Mouse (Mus musculus) intestine, embryonic 16.5 days (tissue): Measurements from ENCODE around the gene Grin1. TPM values are rescaled to one million over a fixed set of nuclear protein-coding genes. Genes with fewer than 3 reads are reported as not detected.
"Not testable (repeated sequence)": the region's sequence is repeated elsewhere in the genome, so short reads cannot be mapped to it uniquely, and the experiment has no call there.

Experiments
- ATAC-seq: fragments of 200-750 bp; cut with Nextera tagmentation; 2 replicates; pipeline ENCODE4 v1.8.0; 2017; ENCODE audit warnings: moderate TSS enrichment, moderate library complexity
- H3K27ac ChIP-seq: fragments of 300-500 bp; sonication (generic); 2 replicates; pipeline ENCODE4 v1.5.1; 2014; ENCODE audit warnings: mild to moderate bottlenecking, low read length
- H3K27me3 ChIP-seq: fragments of 300-500 bp; sonication (generic); replicated peaks from 2 replicates; pipeline ENCODE4 v1.6.1; 2014; ENCODE audit warnings: low read length, control low read depth, mixed read lengths; ENCODE audit not compliant: control insufficient read depth, insufficient read depth
- H3K36me3 ChIP-seq: fragments of 300-500 bp; sonication (generic); 2 replicates; pipeline ENCODE4 v1.6.1; 2014; ENCODE audit warnings: low read length, control low read depth; ENCODE audit not compliant: control insufficient read depth, insufficient read depth
- H3K4me1 ChIP-seq: fragments of 300-500 bp; sonication (generic); 2 replicates; pipeline ENCODE4 v1.6.1; 2014; ENCODE audit warnings: low read length, control low read depth, mixed read lengths; ENCODE audit not compliant: control insufficient read depth, insufficient read depth
- H3K4me2 ChIP-seq: fragments of 300-500 bp; sonication (generic); 2 replicates; pipeline ENCODE4 v1.6.1; 2014; ENCODE audit warnings: low read depth, low read length, control low read depth
- H3K4me3 ChIP-seq: fragments of 300-500 bp; sonication (generic); 2 replicates; pipeline ENCODE4 v1.5.1; 2014; ENCODE audit warnings: mild to moderate bottlenecking, low read length
- H3K9ac ChIP-seq: fragments of 300-500 bp; sonication (generic); 2 replicates; pipeline ENCODE4 v1.6.1; 2014; ENCODE audit warnings: low read depth, low read length
- H3K9me3 ChIP-seq: fragments of 300-500 bp; sonication (generic); 2 replicates; pipeline ENCODE4 v1.6.1; 2016; ENCODE audit warnings: low read length, control low read depth; ENCODE audit not compliant: control insufficient read depth
- WGBS: fragments of 180-500 bp; shearing (Covaris S2); extraction: QIAGEN DNeasy Blood & Tissue Kit; methylation state at CpG from one replicate; pipeline ENCODE4 v1.1.7; 2014; 5-methylcytosine and 5-hydroxymethylcytosine counted together
- polyA plus RNA-seq: library from polyadenylated mRNA; unstranded; fragments of >200 nt; fragmentation: Nextera tagmentation; extraction: Ambion mirVana; gene quantifications from 2 replicates; pipeline ENCODE4 v1.2.1, GENCODE M21; 2015

Gene Grin1
- polyA plus RNA-seq, 1 experiment from 2014 or later: 1.7 TPM

- no peaks in the 10 kb centered on the region for H3K36me3 ChIP-seq
- ATAC-seq: no peak
- 23% methylated on average over 12 of the region's 12 CpGs for WGBS
Observed at GRCm38 (mm10) chr2:25263623-25264285, 55.2 kb downstream of the Grin1 start.

GRCm38 (mm10) chr2:25262795-25263622 lies 56.0 kb downstream of the Grin1 start:
- Histone ChIP-seq H3K9ac (peak overlapping the region; percentile 87), H3K36me3 (no peaks in the 10 kb centered on the region), H3K4me3 (peak overlapping the region; percentile 93), H3K27me3 (peaks cover 5% of the 10 kb centered on the region; the same call in 1 of the 2 replicates), H3K4me2 (peak overlapping the region; percentile 96), H3K4me1 (peaks cover 40% of the 10 kb centered on the region), H3K27ac (peak overlapping the region; percentile 96), H3K9me3 (no peaks in the 10 kb centered on the region)
- ATAC-seq: peak; percentile 10
- WGBS: under 1% methylated on average over 82 of the region's 82 CpGs

More at GRCm38 (mm10) chr2:25263623-25264285, 55.2 kb downstream of the Grin1 start:
- Histone ChIP-seq H3K4me2 (peak overlapping the region; percentile 96), H3K9me3 (no peaks in the 10 kb centered on the region), H3K9ac (peak overlapping the region; percentile 87), H3K27ac (peak overlapping the region; percentile 96), H3K4me3 (peak overlapping the region; percentile 93), H3K4me1 (peaks cover 41% of the 10 kb centered on the region), H3K27me3 (peaks cover 5% of the 10 kb centered on the region; the same call in 1 of the 2 replicates)

GRCm38 (mm10) chr2:25262291-25262767 lies 56.7 kb downstream of the Grin1 start, which contains the start of gene Tprn:
Tprn (plus strand) TSS chr2:25262618.
- WGBS: under 1% methylated on average over 39 of the region's 39 CpGs
- H3K36me3 ChIP-seq: no peaks in the 10 kb centered on the region
- peaks cover 5% of the 10 kb centered on the region; the same call in 1 of the 2 replicates for H3K27me3 ChIP-seq
- H3K27ac ChIP-seq: peak within 1 kb of the TSS; percentile 96
- peak within 1 kb of the TSS; percentile 93 for H3K4me3 ChIP-seq
- peak within 1 kb of the TSS; percentile 96 for H3K4me2 ChIP-seq
- peaks cover 35% of the 10 kb centered on the region for H3K4me1 ChIP-seq
- peak within 1 kb of the TSS; percentile 87 for H3K9ac ChIP-seq
- no peaks in the 10 kb centered on the region for H3K9me3 ChIP-seq
- ATAC-seq: peak; percentile 95

GRCm38 (mm10) chr2:25261870-25262269 lies 57.1 kb downstream of the Grin1 start:
- peak overlapping the region; percentile 81 for H3K4me2 ChIP-seq
- H3K4me1 ChIP-seq: peaks cover 30% of the 10 kb centered on the region
- WGBS: 38% methylated on average over 11 of the region's 12 CpGs
- H3K9ac ChIP-seq: peak overlapping the region; percentile 65
- no peaks in the 10 kb centered on the region for H3K9me3 ChIP-seq
- no peaks in the 10 kb centered on the region for H3K36me3 ChIP-seq
- peak overlapping the region; percentile 93 for H3K4me3 ChIP-seq
- ATAC-seq: peak; percentile 21
- peaks cover 5% of the 10 kb centered on the region; the same call in 1 of the 2 replicates for H3K27me3 ChIP-seq
- peak overlapping the region; percentile 72 for H3K27ac ChIP-seq

GRCm38 (mm10) chr2:25258887-25259286 lies 60.1 kb downstream of the Grin1 start:
- no peak overlapping the region for H3K9ac ChIP-seq
- no peak overlapping the region for H3K4me3 ChIP-seq
- peaks cover 23% of the 10 kb centered on the region for H3K4me1 ChIP-seq
- H3K9me3 ChIP-seq: no peaks in the 10 kb centered on the region
- 66% methylated on average over 2 of the region's 2 CpGs for WGBS
- ATAC-seq: no peak
- H3K36me3 ChIP-seq: no peaks in the 10 kb centered on the region
- H3K4me2 ChIP-seq: no peak overlapping the region
- peaks cover 3% of the 10 kb centered on the region; the same call in 1 of the 2 replicates for H3K27me3 ChIP-seq
- H3K27ac ChIP-seq: no peak overlapping the region

GRCm38 (mm10) chr2:25257250-25257649 lies 61.7 kb downstream of the Grin1 start:
- H3K9me3 ChIP-seq, H3K4me3 ChIP-seq, ATAC-seq, H3K4me2 ChIP-seq, H3K27me3 ChIP-seq, H3K27ac ChIP-seq, H3K9ac ChIP-seq, H3K36me3 ChIP-seq: not testable (repeated sequence)
- WGBS: 85% methylated on average over 5 of the region's 5 CpGs
- H3K4me1 ChIP-seq: peaks cover 14% of the 10 kb centered on the region

- WGBS: 54% methylated on average over 10 of the region's 12 CpGs
- not testable (repeated sequence) for H3K9me3 ChIP-seq, ATAC-seq, H3K27ac ChIP-seq, H3K36me3 ChIP-seq, H3K27me3 ChIP-seq
- H3K4me1 ChIP-seq: peaks cover 14% of the 10 kb centered on the region
- H3K4me3 ChIP-seq: peak overlapping the region; percentile 100
- peak overlapping the region; percentile 97 for H3K4me2 ChIP-seq
- H3K9ac ChIP-seq: peak overlapping the region; percentile 95
Observed at GRCm38 (mm10) chr2:25256443-25257109, 62.4 kb downstream of the Grin1 start.

- Histone ChIP-seq H3K9me3 (no peaks in the 10 kb centered on the region), H3K4me2 (peak within 1 kb of the TSS; percentile 97), H3K36me3 (no peaks in the 10 kb centered on the region), H3K27ac (peak within 1 kb of the TSS; percentile 86), H3K4me3 (peak within 1 kb of the TSS; percentile 100), H3K9ac (peak within 1 kb of the TSS; percentile 95), H3K27me3 (no peaks in the 10 kb centered on the region), H3K4me1 (peaks cover 14% of the 10 kb centered on the region)
- peak; percentile 87 for ATAC-seq
- under 1% methylated on average over 39 of the region's 39 CpGs for WGBS
Observed at GRCm38 (mm10) chr2:25255284-25255779, 63.7 kb downstream of the Grin1 start, which contains the start of gene Tmem203. Tmem203 (plus strand) TSS chr2:25255439.
